Mouse (Mus musculus) lung, adult 18-20 months (tissue): ENCODE measurements around the gene Acsl1.

Source experiments
- DNase-seq, 2 experiments: peaks; one replicate each; pipeline ENCODE4 v3.0.0; 2022; ENCODE audit warnings: mixed read lengths in 2 of 2

Acsl1 gene

GRCm38 (mm10) chr8:46470792-46471781 lies at the start of gene Acsl1:
Gene Acsl1 (plus strand): TSS chr8:46471037.
- DNase-seq, result peak; percentile 100

- DNase-seq, result peak in 1 of 2 experiments; percentile 11
Observed at GRCm38 (mm10) chr8:46421515-46421914, 49.3 kb upstream of the Acsl1 start.

- no peak for DNase-seq
Observed at GRCm38 (mm10) chr8:46427940-46428339, 42.9 kb upstream of the Acsl1 start.

- DNase-seq, result no peak
Observed at GRCm38 (mm10) chr8:46429871-46430270, 41.0 kb upstream of the Acsl1 start.

- DNase-seq, result no peak
Observed at GRCm38 (mm10) chr8:46431921-46432320, 38.9 kb upstream of the Acsl1 start.

- DNase-seq, result no peak
Observed at GRCm38 (mm10) chr8:46432581-46432980, 38.3 kb upstream of the Acsl1 start.

GRCm38 (mm10) chr8:46433656-46434055 lies 37.2 kb upstream of the Acsl1 start:
- no peak for DNase-seq

GRCm38 (mm10) chr8:46438491-46438890 lies 32.3 kb upstream of the Acsl1 start:
- DNase-seq, result no peak

- DNase-seq, result no peak
Observed at GRCm38 (mm10) chr8:46445964-46446915, 24.6 kb upstream of the Acsl1 start.

GRCm38 (mm10) chr8:46447334-46447733 lies 23.5 kb upstream of the Acsl1 start:
- no peak for DNase-seq

- DNase-seq, result no peak
Observed at GRCm38 (mm10) chr8:46448606-46449005, 22.2 kb upstream of the Acsl1 start.

- DNase-seq, result no peak
Observed at GRCm38 (mm10) chr8:46449063-46449462, 21.8 kb upstream of the Acsl1 start.

- no peak for DNase-seq
Observed at GRCm38 (mm10) chr8:46449723-46450251, 21.1 kb upstream of the Acsl1 start.

- DNase-seq, result no peak
Observed at GRCm38 (mm10) chr8:46458215-46458811, 12.5 kb upstream of the Acsl1 start.

- no peak for DNase-seq
Observed at GRCm38 (mm10) chr8:46468400-46468799, 2.4 kb upstream of the Acsl1 start.

GRCm38 (mm10) chr8:46469071-46469769 lies 1.6 kb upstream of the Acsl1 start:
- DNase-seq, result no peak

GRCm38 (mm10) chr8:46470091-46470791 lies 596 bp upstream of the Acsl1 start:
- DNase-seq, result peak; percentile 56 to 61

GRCm38 (mm10) chr8:46471926-46472485 lies 1.2 kb downstream of the Acsl1 start:
- no peak for DNase-seq

GRCm38 (mm10) chr8:46474120-46474519 lies 3.3 kb downstream of the Acsl1 start:
- no peak for DNase-seq

GRCm38 (mm10) chr8:46474634-46475033 lies 3.8 kb downstream of the Acsl1 start:
- DNase-seq, result no peak

- DNase-seq, result no peak
Observed at GRCm38 (mm10) chr8:46475404-46475803, 4.6 kb downstream of the Acsl1 start.
